Mouse (Mus musculus) adrenal gland, postnatal 4 days (tissue): Measurements from ENCODE around the gene Cant1. TPM values are rescaled to one million over a fixed set of nuclear protein-coding genes. Genes with fewer than 3 reads are reported as not detected.
"Not testable (repeated sequence)": the region's sequence is repeated elsewhere in the genome, so short reads cannot be mapped to it uniquely, and the experiment has no call there.

Experiments used
- DNase-seq, 2 experiments: peaks; one replicate each; pipeline ENCODE4 v3.0.0; 2021 to 2022; ENCODE audit warnings: low spot score in 2 of 2, mixed read lengths in 2 of 2
- total RNA-seq, 2 experiments: library from RNA; stranded (reverse); gene quantifications; 2 replicates each; pipeline ENCODE4 v1.2.3; 2021

Cant1 gene
- total RNA-seq, 2 experiments from 2014 or later = 33.7 to 36.5 TPM

- no peak for DNase-seq
These were observed 9.5 kb downstream of the Cant1 start for GRCm38 (mm10) chr11:118409106-118410072.

- no peak for DNase-seq
These were observed 10.7 kb downstream of the Cant1 start for GRCm38 (mm10) chr11:118408051-118408740.

- no peak for DNase-seq
These were observed 11.5 kb downstream of the Cant1 start for GRCm38 (mm10) chr11:118407318-118407910.

- DNase-seq = no peak
These were observed 12.4 kb downstream of the Cant1 start for GRCm38 (mm10) chr11:118406521-118406920.

- no peak for DNase-seq
These were observed 13.6 kb downstream of the Cant1 start for GRCm38 (mm10) chr11:118405311-118405710.

GRCm38 (mm10) chr11:118403951-118404899 is 14.7 kb downstream of the Cant1 start:
- DNase-seq = no peak

- no peak for DNase-seq
These were observed 15.7 kb downstream of the Cant1 start for GRCm38 (mm10) chr11:118403183-118403582.

- no peak for DNase-seq
These were observed 17.1 kb downstream of the Cant1 start, which contains the start of gene Lgals3bp for GRCm38 (mm10) chr11:118401760-118402280. Gene Lgals3bp, minus strand, starts transcription at chr11:118402092.

- no peak for DNase-seq
These were observed 17.7 kb downstream of the Cant1 start for GRCm38 (mm10) chr11:118401195-118401594.

- DNase-seq = no peak
These were observed 18.3 kb downstream of the Cant1 start for GRCm38 (mm10) chr11:118400566-118400936.

GRCm38 (mm10) chr11:118399891-118400565 is 18.9 kb downstream of the Cant1 start:
- no peak for DNase-seq

- DNase-seq = no peak
These were observed 20.9 kb downstream of the Cant1 start for GRCm38 (mm10) chr11:118397806-118398530.

- no peak for DNase-seq
These were observed 24.3 kb downstream of the Cant1 start for GRCm38 (mm10) chr11:118394538-118394937.

GRCm38 (mm10) chr11:118393991-118394390 is 24.9 kb downstream of the Cant1 start:
- DNase-seq = no peak

GRCm38 (mm10) chr11:118387816-118388215 is 31.1 kb downstream of the Cant1 start:
- DNase-seq = not testable (repeated sequence)

GRCm38 (mm10) chr11:118379251-118380009 is 39.5 kb downstream of the Cant1 start:
- DNase-seq = peak; percentile 51 to 81

- no peak for DNase-seq
These were observed 40.2 kb downstream of the Cant1 start for GRCm38 (mm10) chr11:118378656-118379055.

- DNase-seq = not testable (repeated sequence)
These were observed 42.6 kb downstream of the Cant1 start for GRCm38 (mm10) chr11:118376323-118376722.
